Mouse (Mus musculus) embryonic facial prominence, embryonic 11.5 days (tissue): ENCODE data around the gene Fbxl19. TPM values are rescaled to one million over a fixed set of nuclear protein-coding genes. Genes with fewer than 3 reads are reported as not detected.

Experiments
- ATAC-seq: fragments of 200-750 bp; cut with Nextera tagmentation; replicated peaks from 2 replicates; pipeline ENCODE4 v1.8.0; 2017; ENCODE audit warnings: low read depth; ENCODE audit not compliant: insufficient number of reproducible peaks, low FRiP score, low TSS enrichment
- DNase-seq: peaks from one replicate; pipeline ENCODE4 v3.0.0-alpha.2; 2015; ENCODE audit warnings: low spot score
- H3K27ac ChIP-seq: fragments of 300-500 bp; sonication (generic); replicated peaks from 2 replicates; pipeline ENCODE4 v1.5.1; 2014; ENCODE audit warnings: mild to moderate bottlenecking, low read depth, low read length, control low read depth
- H3K27me3 ChIP-seq: fragments of 300-500 bp; sonication (generic); 2 replicates; pipeline ENCODE4 v1.6.1; 2014; ENCODE audit warnings: mild to moderate bottlenecking, low read length, moderate library complexity, mixed read lengths; ENCODE audit not compliant: control insufficient read depth, insufficient read depth
- H3K36me3 ChIP-seq: fragments of 300-500 bp; sonication (generic); replicated peaks from 2 replicates; pipeline ENCODE4 v1.6.1; 2014; ENCODE audit warnings: low read depth, mild to moderate bottlenecking, low read length, moderate library complexity, mixed read lengths; ENCODE audit not compliant: control insufficient read depth, insufficient read depth
- H3K4me1 ChIP-seq: fragments of 300-500 bp; sonication (generic); 2 replicates; pipeline ENCODE4 v1.6.1; 2014; ENCODE audit warnings: low read length, mixed read lengths; ENCODE audit not compliant: control insufficient read depth, insufficient read depth
- H3K4me2 ChIP-seq: fragments of 300-500 bp; sonication (generic); 2 replicates; pipeline ENCODE4 v1.6.1; 2014; ENCODE audit warnings: low read depth, mild to moderate bottlenecking, control low read depth, low read length, moderate library complexity
- H3K4me3 ChIP-seq: fragments of 300-500 bp; sonication (generic); 2 replicates; pipeline ENCODE4 v1.5.1; 2014; ENCODE audit warnings: low read depth, low read length, control low read depth
- H3K9ac ChIP-seq: fragments of 300-500 bp; sonication (generic); replicated peaks from 2 replicates; pipeline ENCODE4 v1.6.1; 2014; ENCODE audit warnings: mild to moderate bottlenecking, control low read depth, low read length
- H3K9me3 ChIP-seq: fragments of 300-500 bp; sonication (generic); replicated peaks from 2 replicates; pipeline ENCODE4 v1.6.1; 2016; ENCODE audit warnings: mild to moderate bottlenecking, low read length, inconsistent platforms, mixed read lengths; ENCODE audit not compliant: control insufficient read depth
- WGBS: fragments of 180-500 bp; shearing (Covaris S2); extraction: QIAGEN DNeasy Blood & Tissue Kit; methylation state at CpG from one replicate; pipeline ENCODE4 v1.1.7; 2014; 5-methylcytosine and 5-hydroxymethylcytosine counted together
- polyA plus RNA-seq: library from polyadenylated mRNA; unstranded; fragments of >200 nt; fragmentation: Nextera tagmentation; extraction: Ambion mirVana; gene quantifications from 2 replicates; pipeline ENCODE4 v1.2.1, GENCODE M21; 2014

Gene Fbxl19
- polyA plus RNA-seq, 1 experiment from 2014 or later: 9.4 TPM

DNA sequence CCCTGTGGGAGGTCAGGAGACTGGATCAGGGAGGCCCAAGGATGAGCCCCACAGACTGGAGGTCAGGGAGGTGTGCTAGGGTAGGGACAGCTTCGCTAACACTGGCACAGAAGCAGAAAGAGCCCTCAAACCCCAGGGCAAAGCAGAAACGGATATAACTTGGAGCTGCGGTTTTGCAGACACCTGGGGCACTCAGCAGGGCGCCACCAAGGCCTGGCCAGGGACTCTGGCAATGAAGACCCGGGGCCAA is 36.5 kb upstream of the Fbxl19 start:
- no peaks in the 10 kb centered on the region for H3K27me3 ChIP-seq
- H3K9ac ChIP-seq: peak overlapping the region; percentile 80
- ATAC-seq (no peak), DNase-seq (no peak)
- H3K9me3 ChIP-seq: no peaks in the 10 kb centered on the region
- H3K4me2 ChIP-seq: peak overlapping the region; percentile 56
- H3K4me3 ChIP-seq: peak overlapping the region; percentile 64
- 1% methylated on average over 5 of the region's 5 CpGs for WGBS
- no peaks in the 10 kb centered on the region for H3K36me3 ChIP-seq
- peaks cover 6% of the 10 kb centered on the region for H3K4me1 ChIP-seq
- H3K27ac ChIP-seq: peak overlapping the region; percentile 98

DNA sequence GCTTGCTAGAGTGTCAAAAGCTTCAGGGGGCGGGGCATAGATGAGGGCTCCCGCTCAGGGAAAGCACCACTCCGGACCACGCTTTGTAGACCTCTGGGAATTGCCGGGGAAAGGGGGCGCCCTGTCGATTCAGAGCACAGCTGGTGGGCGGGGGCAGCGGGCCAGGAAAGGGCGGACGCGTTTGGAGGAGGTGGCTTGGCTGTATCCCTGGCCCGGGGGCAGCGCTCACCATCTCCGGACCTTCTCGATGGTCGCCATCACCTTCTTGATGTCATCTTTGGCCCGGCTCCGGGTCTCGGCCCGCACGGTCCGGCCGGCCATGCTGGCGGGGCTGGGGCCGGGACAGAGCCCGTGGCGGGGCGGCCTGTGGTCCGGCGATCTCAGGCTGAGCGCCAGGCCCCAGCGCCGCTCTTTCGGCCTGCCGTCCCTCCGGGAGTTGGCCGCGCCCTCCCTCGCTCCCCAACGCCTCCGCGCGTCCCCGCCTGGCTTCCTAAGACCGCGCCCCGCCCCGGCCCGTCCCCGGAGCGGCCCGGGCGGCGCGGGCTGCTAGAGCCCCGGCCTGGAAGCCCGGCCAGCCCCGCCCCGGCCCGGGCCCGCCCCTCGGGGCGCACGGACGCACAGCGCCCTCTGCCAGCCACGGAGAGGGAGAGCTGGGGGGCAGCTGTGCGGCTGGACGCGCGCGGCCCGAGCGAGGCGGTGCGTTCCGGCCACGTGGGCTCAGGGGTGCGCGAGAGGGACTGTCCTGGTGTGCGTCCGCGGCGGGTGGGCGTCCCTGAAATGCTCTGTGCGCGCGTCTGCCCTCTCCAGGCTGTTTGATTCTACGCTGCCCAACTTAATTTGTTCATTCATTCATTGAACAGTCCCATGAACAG is 35.9 kb upstream of the Fbxl19 start, which contains the start of gene Bcl7c:
TSS of gene Bcl7c (minus strand) at position 727 of the 872 bp plus-strand sequence.
- Histone ChIP-seq H3K27ac (peak within 1 kb of the TSS; percentile 98), H3K4me2 (peak within 1 kb of the TSS; percentile 56), H3K4me3 (peak within 1 kb of the TSS; percentile 64), H3K9me3 (no peaks in the 10 kb centered on the region), H3K9ac (peak within 1 kb of the TSS; percentile 80), H3K36me3 (no peaks in the 10 kb centered on the region), H3K4me1 (peaks cover 6% of the 10 kb centered on the region), H3K27me3 (no peaks in the 10 kb centered on the region)
- WGBS: under 1% methylated on average over 88 of the region's 90 CpGs
- ATAC-seq: peak; percentile 83
- DNase-seq: peak; percentile 96

DNA sequence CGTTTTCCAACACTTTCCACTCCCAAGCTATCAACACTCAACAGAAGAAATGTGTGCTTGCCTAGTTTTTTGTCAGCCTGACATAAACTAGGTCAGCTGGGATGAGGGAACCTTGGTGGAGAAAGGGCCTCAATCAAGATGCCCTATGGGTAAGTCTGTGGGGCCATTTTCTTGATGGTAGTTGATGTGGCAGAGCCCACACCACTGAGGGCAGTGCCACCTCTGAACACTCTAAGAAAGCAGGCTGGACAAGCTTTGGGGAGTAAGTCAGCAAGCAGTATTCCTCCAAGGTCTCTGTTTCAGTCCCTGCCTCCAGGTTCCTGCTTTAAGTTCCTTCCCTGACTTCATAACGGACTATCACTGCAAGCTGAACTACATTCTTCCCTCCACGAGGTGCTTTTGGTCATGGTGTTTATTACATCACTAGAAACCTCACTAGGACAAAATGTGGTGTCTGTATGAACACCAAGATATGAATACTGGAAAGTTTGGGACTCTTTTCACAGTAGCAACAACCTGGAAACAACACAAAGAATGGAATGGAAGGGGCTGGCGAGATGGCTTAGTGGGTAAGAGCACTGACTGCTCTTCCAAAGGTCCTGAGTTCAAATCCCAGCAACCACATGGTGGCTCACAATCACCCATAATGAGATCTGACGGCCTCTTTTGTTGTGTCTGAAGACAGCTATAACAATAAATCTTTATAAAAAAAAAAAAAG is 34.9 kb upstream of the Fbxl19 start:
- peak overlapping the region; percentile 64 for H3K4me3 ChIP-seq
- H3K4me2 ChIP-seq: peak overlapping the region; percentile 56
- H3K9me3 ChIP-seq: no peaks in the 10 kb centered on the region
- no peak for DNase-seq
- no peak for ATAC-seq
- H3K9ac ChIP-seq: peak overlapping the region; percentile 80; the same call in 1 of the 2 replicates
- H3K27me3 ChIP-seq: no peaks in the 10 kb centered on the region
- WGBS: 73% methylated on average over 5 of the region's 5 CpGs
- no peaks in the 10 kb centered on the region for H3K36me3 ChIP-seq
- peaks cover 6% of the 10 kb centered on the region for H3K4me1 ChIP-seq
- H3K27ac ChIP-seq: no peak overlapping the region

DNA sequence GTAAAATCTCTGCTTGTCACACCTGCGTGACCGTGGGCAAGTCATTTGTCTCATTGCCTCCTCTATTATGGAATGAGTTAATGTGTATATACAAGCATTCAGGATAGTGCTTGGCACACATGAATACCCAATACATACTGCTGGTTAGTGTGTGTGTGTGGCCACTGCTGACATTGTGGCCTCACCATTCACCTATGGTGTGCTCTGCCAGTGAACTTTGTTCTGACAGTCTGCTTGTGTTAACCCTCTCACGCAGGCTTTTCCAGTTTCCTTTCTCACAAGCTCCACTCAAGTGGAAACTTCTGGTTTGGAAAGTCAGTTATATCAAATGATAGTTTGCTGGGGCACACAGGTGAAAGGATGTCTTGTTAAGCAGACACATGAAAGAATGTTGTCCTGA is 33.3 kb upstream of the Fbxl19 start:
- H3K4me2 ChIP-seq: no peak overlapping the region
- no peaks in the 10 kb centered on the region for H3K9me3 ChIP-seq
- no peak for DNase-seq
- no peaks in the 10 kb centered on the region for H3K27me3 ChIP-seq
- peaks cover 6% of the 10 kb centered on the region for H3K4me1 ChIP-seq
- H3K9ac ChIP-seq: no peak overlapping the region
- H3K4me3 ChIP-seq: no peak overlapping the region
- WGBS: 89% methylated on average over 3 of the region's 3 CpGs
- no peaks in the 10 kb centered on the region for H3K36me3 ChIP-seq
- no peak overlapping the region for H3K27ac ChIP-seq
- no peak for ATAC-seq

DNA sequence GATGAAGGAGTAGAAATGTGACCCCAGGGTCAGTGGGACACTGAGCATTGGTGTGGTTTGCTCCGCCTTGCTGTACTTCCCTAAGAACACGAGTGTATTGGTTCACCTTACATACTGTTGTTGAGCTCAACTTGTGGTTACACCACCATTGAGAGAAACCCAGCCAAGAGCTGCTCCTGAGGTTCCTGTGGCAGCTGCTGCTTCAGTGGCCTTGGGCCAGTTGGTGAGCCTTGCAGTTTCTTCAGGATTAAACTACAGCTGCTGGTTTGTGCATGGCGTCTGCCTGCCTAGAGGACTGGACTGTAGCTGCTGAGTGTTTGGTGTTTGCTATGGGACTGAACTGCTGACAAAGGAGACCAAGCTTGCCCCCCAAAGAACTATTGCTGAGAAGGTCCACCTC is 32.9 kb upstream of the Fbxl19 start:
- Histone ChIP-seq H3K27me3 (no peaks in the 10 kb centered on the region), H3K9ac (no peak overlapping the region), H3K36me3 (no peaks in the 10 kb centered on the region), H3K4me3 (no peak overlapping the region), H3K27ac (peak overlapping the region; percentile 90), H3K9me3 (no peaks in the 10 kb centered on the region), H3K4me1 (peaks cover 6% of the 10 kb centered on the region), H3K4me2 (no peak overlapping the region)
- DNase-seq: no peak
- WGBS: 67% methylated on average over 3 of the region's 3 CpGs
- no peak for ATAC-seq

DNA sequence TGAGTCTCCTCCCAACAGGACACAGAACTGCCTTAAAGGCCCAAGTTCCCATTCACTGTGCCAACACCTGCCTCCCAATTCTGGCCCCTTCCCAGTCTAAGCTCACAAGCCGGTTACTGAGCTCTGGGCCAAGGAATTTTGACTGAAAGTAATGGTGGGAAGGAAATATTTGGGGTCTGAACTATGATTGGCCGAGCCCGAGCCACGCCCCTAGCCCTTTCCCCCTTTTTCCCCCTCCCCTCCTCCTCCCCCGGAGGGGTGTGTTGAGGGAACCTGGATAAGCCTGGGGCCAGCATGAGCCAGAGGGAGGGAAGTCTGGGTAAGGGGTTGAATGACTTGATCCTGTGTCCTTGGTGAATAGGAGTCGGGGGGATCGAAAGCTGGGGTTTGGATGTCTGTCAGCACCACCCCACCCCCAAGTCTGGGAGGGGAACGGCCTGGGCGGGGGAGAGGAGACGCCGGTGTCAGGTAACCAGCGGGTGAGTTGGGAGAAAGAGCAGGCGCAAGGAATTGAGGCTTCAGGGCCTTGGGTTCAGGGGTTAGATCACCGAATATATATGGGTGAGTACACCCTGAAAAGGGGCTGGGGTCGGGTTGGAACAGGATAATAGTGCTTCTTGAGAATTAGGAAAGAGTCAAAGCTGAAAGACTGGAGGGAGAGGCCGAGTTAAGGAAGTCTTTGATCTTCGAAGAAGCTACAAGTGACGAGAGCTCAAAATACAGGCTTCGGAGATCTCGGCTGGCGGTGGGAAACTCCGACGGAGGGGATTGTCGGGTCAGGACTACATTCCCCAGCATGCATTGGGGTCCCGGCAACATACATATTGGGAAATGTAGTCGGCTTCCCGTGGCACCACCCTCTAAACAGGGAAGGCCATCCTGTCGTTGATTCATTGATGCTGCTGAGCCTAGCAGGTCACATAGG is 31.6 kb upstream of the Fbxl19 start, which contains the start of gene Ctf1:
TSS of gene Ctf1 (plus strand) at position 276 of the 925 bp plus-strand sequence.
- Histone ChIP-seq H3K9me3 (no peaks in the 10 kb centered on the region), H3K36me3 (no peaks in the 10 kb centered on the region), H3K27ac (peak within 1 kb of the TSS; percentile 90), H3K4me2 (peak within 1 kb of the TSS; percentile 61), H3K4me3 (peak within 1 kb of the TSS; percentile 37), H3K27me3 (no peaks in the 10 kb centered on the region), H3K4me1 (peaks cover 6% of the 10 kb centered on the region), H3K9ac (peak within 1 kb of the TSS; percentile 51)
- DNase-seq (peak; percentile 93), ATAC-seq (peak; percentile 37)
- 2% methylated on average over 28 of the region's 28 CpGs for WGBS

DNA sequence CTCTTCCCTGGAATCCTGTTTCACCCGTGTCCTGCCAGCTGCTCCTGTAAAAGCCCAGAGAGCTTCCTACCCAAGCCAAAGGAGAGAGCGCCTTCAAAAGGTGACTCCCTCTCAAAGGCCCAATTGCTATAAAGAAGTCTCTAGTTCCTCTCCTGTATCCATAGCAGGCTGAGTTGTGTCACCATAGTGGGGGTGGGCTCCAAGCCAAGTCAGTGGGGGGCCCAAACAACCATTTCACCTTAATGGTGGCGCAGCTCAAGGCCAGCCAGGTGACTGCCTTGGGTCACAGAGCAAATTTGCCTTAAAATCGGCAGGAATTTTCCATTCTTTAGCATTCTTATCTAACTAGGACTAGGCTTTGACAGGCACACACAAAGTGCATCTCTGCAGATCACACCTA is 29.5 kb upstream of the Fbxl19 start:
- no peak overlapping the region for H3K4me2 ChIP-seq
- no peaks in the 10 kb centered on the region for H3K9me3 ChIP-seq
- DNase-seq (no peak), ATAC-seq (no peak)
- WGBS: 82% methylated on average over 4 of the region's 4 CpGs
- H3K27ac ChIP-seq: no peak overlapping the region
- no peaks in the 10 kb centered on the region for H3K36me3 ChIP-seq
- H3K9ac ChIP-seq: no peak overlapping the region
- H3K4me1 ChIP-seq: peaks cover 6% of the 10 kb centered on the region
- no peak overlapping the region for H3K4me3 ChIP-seq
- no peaks in the 10 kb centered on the region for H3K27me3 ChIP-seq
